Mouse (Mus musculus): ENCODE measurements at regions not wholly inside any gene's neighbourhood (a gene's known extent, or its start where the extent isn't known, plus 50 kb on each side); places are given as distances from the start of the nearest gene placed in this dataset.

GRCm38 (mm10) chr7:70283836-70284235 lies 82.7 kb downstream of the Nr2f2 start:
- TF ChIP-seq CTCF (IDR thresholded peaks at IDR 0.05) (no peak), EP300 (IDR thresholded peaks at IDR 0.05) (no peak)

Data from lung, postnatal 0 days (tissue).